Mouse (Mus musculus): Measurements from ENCODE around the gene Gtf3c6. TPM values are rescaled to one million over a fixed set of nuclear protein-coding genes. Genes with fewer than 3 reads are reported as not detected.

The Gtf3c6 gene
- polyA plus RNA-seq, 1 experiment from 2014 or later: 127 TPM

DNA sequence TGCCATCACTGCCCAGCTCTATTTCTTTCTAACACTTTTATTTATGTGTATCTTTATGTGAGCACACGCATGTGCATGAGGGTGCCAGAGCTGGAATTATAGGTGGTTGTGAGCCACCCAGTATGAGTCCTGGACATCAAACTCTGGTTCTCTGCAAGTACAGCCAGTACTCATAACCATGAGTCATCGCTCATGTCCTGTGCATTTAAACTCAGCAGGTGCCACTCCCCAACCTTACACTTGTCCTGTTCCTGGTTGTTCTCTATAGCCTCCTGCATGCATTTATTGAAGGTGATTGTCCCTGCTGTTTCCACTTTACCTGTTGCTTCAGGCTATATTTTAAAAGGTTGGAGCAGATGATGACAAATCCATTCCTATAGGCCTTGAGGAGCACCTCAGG, 23.7 kb upstream of the Gtf3c6 start:
- no peak for DNase-seq (ENCODE audit: low spot score)
- Histone ChIP-seq H3K27ac (replicated peaks) (no peak overlapping the region), H3K27me3 (ENCODE audit: low read depth, poor library complexity, severe bottlenecking) (no peaks in the 10 kb centered on the region), H3K4me1 (peaks cover 4% of the 10 kb centered on the region; the same call in 1 of the 2 replicates), H3K36me3 (peaks cover 34% of the 10 kb centered on the region), H3K4me3 (no peak overlapping the region), H3K9me3 (replicated peaks) (no peaks in the 10 kb centered on the region)
- 96% methylated on average over 2 of the region's 2 CpGs for WGBS

DNA sequence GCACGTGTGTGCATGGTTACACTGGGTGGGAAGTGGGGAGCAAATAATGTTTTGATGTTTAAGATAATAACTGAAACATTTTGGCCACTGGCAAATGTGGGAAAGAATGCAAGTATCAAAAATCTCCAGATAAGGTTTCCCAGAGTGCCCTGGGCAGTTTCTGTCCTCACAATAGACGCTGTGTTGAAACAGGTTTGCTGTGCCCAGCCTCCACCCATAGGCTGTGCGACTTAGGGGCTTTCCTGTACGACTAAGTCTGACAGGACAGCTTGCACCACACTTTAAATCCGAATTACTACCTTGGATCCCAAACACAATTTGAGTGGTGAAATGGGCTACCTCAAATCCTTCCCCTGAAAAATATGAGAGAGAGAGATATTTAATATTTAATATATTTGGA, 20.4 kb upstream of the Gtf3c6 start:
- H3K4me3 ChIP-seq: no peak overlapping the region
- no peaks in the 10 kb centered on the region for H3K9me3 ChIP-seq (replicated peaks)
- no peaks in the 10 kb centered on the region for H3K4me1 ChIP-seq
- H3K27me3 ChIP-seq (ENCODE audit: low read depth, poor library complexity, severe bottlenecking): no peaks in the 10 kb centered on the region
- H3K27ac ChIP-seq (replicated peaks): no peak overlapping the region
- no peak for DNase-seq (ENCODE audit: low spot score)
- H3K36me3 ChIP-seq: peaks cover 5% of the 10 kb centered on the region; the same call in 1 of the 2 replicates
- 73% methylated on average over 5 of the region's 5 CpGs for WGBS

- Histone ChIP-seq H3K9me3 (replicated peaks) (no peaks in the 10 kb centered on the region), H3K27ac (replicated peaks) (no peak overlapping the region), H3K27me3 (ENCODE audit: low read depth, poor library complexity, severe bottlenecking) (no peaks in the 10 kb centered on the region), H3K4me1 (no peaks in the 10 kb centered on the region), H3K4me3 (no peak overlapping the region), H3K36me3 (no peaks in the 10 kb centered on the region)
- DNase-seq (ENCODE audit: low spot score): no peak
- WGBS: 85% methylated on average over 7 of the region's 7 CpGs
These were observed 18.1 kb upstream of the Gtf3c6 start for GRCm38 (mm10) chr10:40275991-40276390.

DNA sequence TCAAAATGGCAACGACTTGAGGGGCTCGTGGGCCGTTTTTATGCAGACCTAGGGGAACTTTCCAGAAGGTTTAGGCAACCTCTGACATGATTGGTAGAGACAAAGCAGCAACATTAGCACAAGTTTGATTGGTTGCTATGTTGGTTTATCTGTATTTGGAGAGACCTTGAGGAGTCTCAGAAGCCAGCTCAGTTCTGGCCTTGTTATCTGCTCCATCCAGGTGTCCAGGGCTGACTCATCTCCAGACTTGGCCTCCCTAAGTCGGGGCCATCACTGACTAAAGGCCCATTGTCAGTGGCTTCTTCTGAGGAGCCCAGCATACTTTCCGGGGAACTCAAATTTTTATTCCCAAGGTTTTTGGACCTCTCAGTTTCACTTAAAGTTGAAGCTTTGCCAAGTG, 16.0 kb upstream of the Gtf3c6 start:
- DNase-seq (ENCODE audit: low spot score): no peak
- no peaks in the 10 kb centered on the region for H3K36me3 ChIP-seq
- no peak overlapping the region for H3K4me3 ChIP-seq
- no peaks in the 10 kb centered on the region for H3K9me3 ChIP-seq (replicated peaks)
- no peak overlapping the region for H3K27ac ChIP-seq (replicated peaks)
- 88% methylated on average over 5 of the region's 5 CpGs for WGBS
- no peaks in the 10 kb centered on the region for H3K27me3 ChIP-seq (ENCODE audit: low read depth, poor library complexity, severe bottlenecking)
- H3K4me1 ChIP-seq: no peaks in the 10 kb centered on the region

DNA sequence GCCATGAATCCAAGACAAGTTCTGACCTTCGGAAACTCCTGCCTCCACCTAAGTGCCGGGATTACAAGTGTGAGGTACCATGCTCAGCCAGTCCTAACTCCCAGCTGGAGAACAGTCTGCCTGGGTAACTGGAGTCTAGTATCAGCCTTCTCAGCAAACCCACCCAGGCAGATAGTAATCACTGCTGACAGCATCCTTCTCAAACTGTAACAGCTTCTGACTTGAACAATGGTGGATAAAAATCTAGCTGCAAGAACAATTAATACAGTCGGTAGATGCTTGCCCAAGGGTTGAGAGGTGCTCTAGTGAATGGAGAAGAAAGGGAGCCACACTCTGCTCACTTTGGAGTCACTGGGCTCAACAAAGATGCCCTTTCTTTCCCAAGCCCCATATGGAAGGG, 13.3 kb upstream of the Gtf3c6 start:
- no peaks in the 10 kb centered on the region for H3K9me3 ChIP-seq (replicated peaks)
- no peak for DNase-seq (ENCODE audit: low spot score)
- no peak overlapping the region for H3K27ac ChIP-seq (replicated peaks)
- no peaks in the 10 kb centered on the region for H3K4me1 ChIP-seq
- no peaks in the 10 kb centered on the region for H3K36me3 ChIP-seq
- H3K27me3 ChIP-seq (ENCODE audit: low read depth, poor library complexity, severe bottlenecking): no peaks in the 10 kb centered on the region
- WGBS: 89% methylated on average over 3 of the region's 3 CpGs
- no peak overlapping the region for H3K4me3 ChIP-seq

DNA sequence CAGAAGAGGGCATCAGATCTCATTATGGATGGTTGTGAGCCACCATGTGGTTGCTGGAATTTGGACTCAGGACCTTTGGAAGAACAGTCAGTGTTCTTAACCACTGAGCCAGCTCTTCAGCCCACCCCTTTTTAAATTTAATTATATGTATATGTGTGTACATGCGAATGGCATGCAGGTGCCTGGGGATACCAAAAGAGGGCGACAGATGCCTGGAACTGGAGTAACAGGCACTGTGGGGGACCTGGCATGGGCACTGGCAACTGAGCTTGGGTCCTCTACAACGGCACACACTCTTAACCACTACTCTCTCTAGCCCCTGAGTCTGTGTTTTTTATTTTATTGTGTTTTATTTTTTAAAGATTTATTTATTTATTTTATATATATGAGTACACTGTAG, 7.0 kb upstream of the Gtf3c6 start:
- no peaks in the 10 kb centered on the region for H3K36me3 ChIP-seq
- no peak overlapping the region for H3K4me3 ChIP-seq
- no peaks in the 10 kb centered on the region for H3K27me3 ChIP-seq (ENCODE audit: low read depth, poor library complexity, severe bottlenecking)
- H3K4me1 ChIP-seq: peaks cover 4% of the 10 kb centered on the region
- H3K27ac ChIP-seq (replicated peaks): no peak overlapping the region
- WGBS: 87% methylated on average over 3 of the region's 3 CpGs
- no peaks in the 10 kb centered on the region for H3K9me3 ChIP-seq (replicated peaks)
- DNase-seq (ENCODE audit: low spot score): no peak

DNA sequence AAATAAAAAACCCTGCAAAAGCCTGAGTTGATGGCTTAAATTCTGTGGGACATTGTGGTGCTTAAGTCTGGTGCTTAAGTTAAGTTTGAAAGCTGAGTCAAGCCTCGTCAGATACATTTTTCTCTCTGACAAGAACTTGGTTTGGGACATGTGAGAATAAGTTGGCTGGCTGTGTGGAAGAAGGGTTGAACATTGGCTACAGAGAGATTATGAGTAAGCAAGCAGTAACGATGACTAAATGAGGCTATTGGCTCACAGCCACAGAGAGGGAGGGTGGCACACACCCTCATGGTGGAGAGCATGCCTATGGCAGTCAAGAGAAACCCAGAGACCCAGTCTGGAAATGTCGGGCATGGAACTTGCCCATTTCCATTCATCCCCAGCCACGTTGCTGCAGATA, 5.8 kb upstream of the Gtf3c6 start:
- 85% methylated on average over 4 of the region's 4 CpGs for WGBS
- no peaks in the 10 kb centered on the region for H3K9me3 ChIP-seq (replicated peaks)
- no peaks in the 10 kb centered on the region for H3K36me3 ChIP-seq
- no peaks in the 10 kb centered on the region for H3K27me3 ChIP-seq (ENCODE audit: low read depth, poor library complexity, severe bottlenecking)
- no peak overlapping the region for H3K27ac ChIP-seq (replicated peaks)
- peaks cover 11% of the 10 kb centered on the region for H3K4me1 ChIP-seq
- no peak for DNase-seq (ENCODE audit: low spot score)
- no peak overlapping the region for H3K4me3 ChIP-seq

DNA sequence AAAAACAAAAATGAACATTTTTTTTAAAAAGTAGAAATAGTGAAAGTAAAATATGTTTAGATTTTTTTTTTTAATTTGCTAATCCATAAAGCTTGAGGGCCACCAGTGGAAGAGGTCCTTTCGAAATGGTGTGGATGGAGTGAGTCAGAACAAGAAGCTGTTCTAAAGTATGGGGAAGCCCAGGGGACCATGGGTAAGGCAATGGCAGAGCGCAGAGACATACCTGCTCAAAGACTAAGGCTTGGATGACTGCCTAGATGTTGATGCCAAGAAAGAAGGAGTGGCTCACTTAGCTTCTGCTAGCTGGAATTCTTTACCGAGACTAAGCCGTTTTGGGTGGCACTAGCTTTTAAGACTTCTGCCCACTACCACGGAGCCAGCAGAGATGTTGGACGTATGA, 4.3 kb upstream of the Gtf3c6 start:
- no peaks in the 10 kb centered on the region for H3K27me3 ChIP-seq (ENCODE audit: low read depth, poor library complexity, severe bottlenecking)
- peaks cover 11% of the 10 kb centered on the region for H3K4me1 ChIP-seq
- H3K27ac ChIP-seq (replicated peaks): no peak overlapping the region
- H3K9me3 ChIP-seq (replicated peaks): no peaks in the 10 kb centered on the region
- DNase-seq (ENCODE audit: low spot score): no peak
- no peaks in the 10 kb centered on the region for H3K36me3 ChIP-seq
- no peak overlapping the region for H3K4me3 ChIP-seq
- 88% methylated on average over 6 of the region's 6 CpGs for WGBS

DNA sequence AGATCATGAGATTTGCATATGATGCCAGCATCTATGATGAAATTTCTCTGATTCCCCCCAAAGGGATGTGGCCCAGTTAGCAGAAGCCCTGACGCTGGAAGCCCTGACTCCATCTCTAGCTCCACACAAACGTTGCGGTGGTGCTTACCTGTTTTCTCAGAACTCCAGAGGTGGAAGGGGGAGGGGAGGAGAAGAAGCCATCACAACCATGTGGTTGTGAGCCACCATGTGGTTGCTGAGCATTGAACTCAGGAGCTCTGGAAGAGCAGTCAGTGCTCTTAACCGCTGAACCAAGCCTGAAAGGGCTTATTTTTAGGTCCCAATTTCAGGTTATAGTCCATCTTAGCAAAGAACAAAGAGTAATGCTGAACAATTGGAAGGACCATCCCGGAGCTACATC, 2.4 kb upstream of the Gtf3c6 start:
- Histone ChIP-seq H3K4me1 (peaks cover 20% of the 10 kb centered on the region), H3K9me3 (replicated peaks) (no peaks in the 10 kb centered on the region), H3K4me3 (no peak overlapping the region), H3K27me3 (ENCODE audit: low read depth, poor library complexity, severe bottlenecking) (no peaks in the 10 kb centered on the region), H3K27ac (replicated peaks) (no peak overlapping the region), H3K36me3 (peaks cover 9% of the 10 kb centered on the region)
- no peak for DNase-seq (ENCODE audit: low spot score)
- WGBS: 46% methylated on average over 5 of the region's 5 CpGs

GRCm38 (mm10) chr10:40259542-40259941, 1.6 kb upstream of the Gtf3c6 start:
- Histone ChIP-seq H3K36me3 (peaks cover 14% of the 10 kb centered on the region), H3K27me3 (ENCODE audit: low read depth, poor library complexity, severe bottlenecking) (no peaks in the 10 kb centered on the region), H3K27ac (replicated peaks) (no peak overlapping the region), H3K4me1 (peaks cover 20% of the 10 kb centered on the region), H3K9me3 (replicated peaks) (no peaks in the 10 kb centered on the region), H3K4me3 (peak overlapping the region; percentile 14; the same call in 1 of the 2 replicates)
- WGBS: 19% methylated on average over 8 of the region's 8 CpGs
- DNase-seq (ENCODE audit: low spot score): no peak

GRCm38 (mm10) chr10:40258976-40259375, 1.1 kb upstream of the Gtf3c6 start:
- H3K27ac ChIP-seq (replicated peaks): peak overlapping the region; percentile 98; the same call in 1 of the 2 replicates
- no peak for DNase-seq (ENCODE audit: low spot score)
- WGBS: 12% methylated on average over 5 of the region's 5 CpGs
- H3K27me3 ChIP-seq (ENCODE audit: low read depth, poor library complexity, severe bottlenecking): no peaks in the 10 kb centered on the region
- H3K36me3 ChIP-seq: peaks cover 19% of the 10 kb centered on the region
- H3K4me3 ChIP-seq: peak overlapping the region; percentile 84
- peaks cover 20% of the 10 kb centered on the region for H3K4me1 ChIP-seq
- H3K9me3 ChIP-seq (replicated peaks): no peaks in the 10 kb centered on the region

- Histone ChIP-seq H3K4me3 (peak overlapping the region; percentile 84), H3K36me3 (peaks cover 24% of the 10 kb centered on the region), H3K4me1 (peaks cover 20% of the 10 kb centered on the region), H3K27ac (replicated peaks) (peak overlapping the region; percentile 98), H3K27me3 (ENCODE audit: low read depth, poor library complexity, severe bottlenecking) (no peaks in the 10 kb centered on the region), H3K9me3 (replicated peaks) (no peaks in the 10 kb centered on the region)
- DNase-seq (ENCODE audit: low spot score): peak; percentile 87
- 2% methylated on average over 12 of the region's 12 CpGs for WGBS
These were observed 576 bp upstream of the Gtf3c6 start for GRCm38 (mm10) chr10:40258401-40258966.

- 15% methylated on average over 5 of the region's 5 CpGs for WGBS
These were observed 1.2 kb downstream of the Gtf3c6 start for GRCm38 (mm10) chr10:40256716-40257115.

GRCm38 (mm10) chr10:40250969-40251368, 6.9 kb downstream of the Gtf3c6 start:
- 93% methylated on average over 6 of the region's 6 CpGs for WGBS
- Histone ChIP-seq H3K4me3 (no peak overlapping the region), H3K9me3 (replicated peaks) (no peaks in the 10 kb centered on the region), H3K27ac (replicated peaks) (no peak overlapping the region), H3K4me1 (peaks cover 9% of the 10 kb centered on the region), H3K36me3 (peaks cover 83% of the 10 kb centered on the region), H3K27me3 (ENCODE audit: low read depth, poor library complexity, severe bottlenecking) (no peaks in the 10 kb centered on the region)
- DNase-seq (ENCODE audit: low spot score): no peak

More at GRCm38 (mm10) chr10:40256716-40257115, 1.2 kb downstream of the Gtf3c6 start:
- peak; percentile 73 for DNase-seq (ENCODE audit: low spot score)
- H3K27me3 ChIP-seq (ENCODE audit: low read depth, poor library complexity, severe bottlenecking): no peaks in the 10 kb centered on the region
- peak overlapping the region; percentile 98 for H3K27ac ChIP-seq (replicated peaks)
- H3K4me1 ChIP-seq: peaks cover 20% of the 10 kb centered on the region
- peak overlapping the region; percentile 84 for H3K4me3 ChIP-seq
- no peaks in the 10 kb centered on the region for H3K9me3 ChIP-seq (replicated peaks)
- peaks cover 41% of the 10 kb centered on the region for H3K36me3 ChIP-seq

Data from midbrain, embryonic 10.5 days (tissue).